Mouse (Mus musculus): Measurements from ENCODE around the gene Cel. TPM values are rescaled to one million over a fixed set of nuclear protein-coding genes. Genes with fewer than 3 reads are reported as not detected.

Gene Cel
- polyA plus RNA-seq, 1 experiment from 2014 or later: not detected

DNA sequence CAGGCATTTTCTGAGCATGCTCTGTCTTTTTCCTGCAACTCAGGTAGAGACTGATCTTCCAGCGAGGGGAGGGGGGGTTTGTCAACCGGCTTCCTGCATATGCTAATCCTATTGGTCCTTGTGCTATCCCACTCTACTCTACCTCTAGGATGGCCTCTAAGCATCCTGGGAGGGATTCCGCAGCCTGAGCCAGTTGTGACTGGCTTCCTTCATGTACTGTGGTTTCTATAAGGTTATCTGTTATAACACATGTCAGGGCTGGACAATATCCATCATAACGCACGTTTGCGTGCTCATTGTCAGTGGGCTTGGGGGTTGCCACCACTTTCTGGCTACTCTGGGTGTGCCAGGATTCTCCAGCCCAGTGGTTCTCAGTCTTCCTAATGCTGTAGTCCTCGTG lies 32.8 kb upstream of the Cel start:
- WGBS: 82% methylated on average over 5 of the region's 7 CpGs
- no peak overlapping the region for H3K27ac ChIP-seq (replicated peaks in 1 of 2; ENCODE audit: control insufficient read depth in 1 of 2, insufficient read depth in 1 of 2, low read depth in 2 of 2, low read length in 2 of 2)
- no peaks in the 10 kb centered on the region for H3K36me3 ChIP-seq (ENCODE audit: control insufficient read depth, insufficient read depth, low read length)
- no peak overlapping the region for H3K4me3 ChIP-seq (ENCODE audit: control insufficient read depth in 1 of 2, insufficient read depth in 1 of 2, low read depth in 1 of 2, low read length in 2 of 2)
- H3K4me1 ChIP-seq (ENCODE audit: control insufficient read depth in 2 of 2, insufficient read depth in 2 of 2, low read length in 2 of 2): peaks cover 9 to 10% of the 10 kb centered on the region in 2 experiments
- no peaks in the 10 kb centered on the region for H3K9me3 ChIP-seq (ENCODE audit: control insufficient read depth, low read length)
- no peak overlapping the region for H3K4me2 ChIP-seq (ENCODE audit: low read length)
- H3K27me3 ChIP-seq (ENCODE audit: control insufficient read depth, insufficient read depth, low read length): no peaks in the 10 kb centered on the region
- ATAC-seq (ENCODE audit: insufficient number of reproducible peaks, insufficient read depth, low FRiP score, low read depth): no peak
- no peak overlapping the region for H3K9ac ChIP-seq (ENCODE audit: low read length)

DNA sequence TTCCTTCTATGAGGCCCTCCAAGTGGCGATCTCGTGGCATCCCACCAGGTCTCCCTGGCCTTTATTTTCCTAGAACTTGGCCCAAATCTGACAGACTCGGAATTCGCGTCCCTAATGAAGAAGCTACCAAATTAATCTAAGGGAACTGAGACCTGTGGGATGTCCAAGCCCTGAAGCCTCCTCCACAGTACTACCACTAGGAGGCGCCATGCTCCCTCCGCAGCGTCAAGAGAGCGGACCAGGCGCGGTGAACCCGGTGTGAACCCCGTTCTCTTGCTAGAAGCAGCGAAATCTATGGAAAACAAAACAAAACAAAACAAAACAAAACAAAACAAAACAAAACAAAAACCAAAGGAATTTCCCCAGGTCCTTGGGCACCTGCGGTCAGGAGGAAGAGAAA lies 29.6 kb upstream of the Cel start:
- Histone ChIP-seq H3K9me3 (ENCODE audit: control insufficient read depth, low read length) (no peaks in the 10 kb centered on the region), H3K9ac (ENCODE audit: low read length) (no peak overlapping the region), H3K4me2 (ENCODE audit: low read length) (peak overlapping the region; percentile 46), H3K4me3 (ENCODE audit: control insufficient read depth in 1 of 2, insufficient read depth in 1 of 2, low read depth in 1 of 2, low read length in 2 of 2) (no peak overlapping the region), H3K27me3 (ENCODE audit: control insufficient read depth, insufficient read depth, low read length) (no peaks in the 10 kb centered on the region), H3K4me1 (ENCODE audit: control insufficient read depth in 2 of 2, insufficient read depth in 2 of 2, low read length in 2 of 2) (peaks cover 0 to 2% of the 10 kb centered on the region in 2 experiments; a peak in 3 of 4 replicates), H3K27ac (replicated peaks in 1 of 2; ENCODE audit: control insufficient read depth in 1 of 2, insufficient read depth in 1 of 2, low read depth in 2 of 2, low read length in 2 of 2) (no peak overlapping the region), H3K36me3 (ENCODE audit: control insufficient read depth, insufficient read depth, low read length) (no peaks in the 10 kb centered on the region)
- 6% methylated on average over 15 of the region's 15 CpGs for WGBS
- no peak for ATAC-seq (ENCODE audit: insufficient number of reproducible peaks, insufficient read depth, low FRiP score, low read depth)

DNA sequence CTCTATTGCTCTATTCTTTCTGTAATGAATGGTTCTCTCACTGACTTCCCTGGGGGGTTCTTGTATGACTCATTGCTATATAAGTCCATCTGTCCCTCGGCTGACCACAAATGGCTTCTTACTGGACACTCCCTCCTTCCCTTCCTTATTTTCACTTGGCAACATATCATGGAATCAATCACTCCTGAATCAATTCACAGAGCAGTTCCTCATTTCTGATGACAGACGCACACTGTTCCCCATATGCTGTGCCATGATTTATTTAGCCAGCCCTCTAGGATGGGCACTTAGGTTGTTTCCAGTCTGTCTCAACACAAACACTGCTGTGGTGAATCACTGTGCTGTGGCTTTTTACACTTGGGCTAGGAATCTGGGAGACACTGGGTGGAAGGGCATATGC lies 28.3 kb upstream of the Cel start:
- H3K27me3 ChIP-seq (ENCODE audit: control insufficient read depth, insufficient read depth, low read length): no peaks in the 10 kb centered on the region
- H3K36me3 ChIP-seq (ENCODE audit: control insufficient read depth, insufficient read depth, low read length): no peaks in the 10 kb centered on the region
- H3K4me3 ChIP-seq (ENCODE audit: control insufficient read depth in 1 of 2, insufficient read depth in 1 of 2, low read depth in 1 of 2, low read length in 2 of 2): no peak overlapping the region
- WGBS: 68% methylated on average over 2 of the region's 2 CpGs
- H3K27ac ChIP-seq (replicated peaks in 1 of 2; ENCODE audit: control insufficient read depth in 1 of 2, insufficient read depth in 1 of 2, low read depth in 2 of 2, low read length in 2 of 2): no peak overlapping the region
- no peaks in the 10 kb centered on the region; a peak in 1 of 4 replicates for H3K4me1 ChIP-seq (ENCODE audit: control insufficient read depth in 2 of 2, insufficient read depth in 2 of 2, low read length in 2 of 2)
- no peak for ATAC-seq (ENCODE audit: insufficient number of reproducible peaks, insufficient read depth, low FRiP score, low read depth)
- H3K4me2 ChIP-seq (ENCODE audit: low read length): no peak overlapping the region
- no peaks in the 10 kb centered on the region for H3K9me3 ChIP-seq (ENCODE audit: control insufficient read depth, low read length)
- no peak overlapping the region for H3K9ac ChIP-seq (ENCODE audit: low read length)

DNA sequence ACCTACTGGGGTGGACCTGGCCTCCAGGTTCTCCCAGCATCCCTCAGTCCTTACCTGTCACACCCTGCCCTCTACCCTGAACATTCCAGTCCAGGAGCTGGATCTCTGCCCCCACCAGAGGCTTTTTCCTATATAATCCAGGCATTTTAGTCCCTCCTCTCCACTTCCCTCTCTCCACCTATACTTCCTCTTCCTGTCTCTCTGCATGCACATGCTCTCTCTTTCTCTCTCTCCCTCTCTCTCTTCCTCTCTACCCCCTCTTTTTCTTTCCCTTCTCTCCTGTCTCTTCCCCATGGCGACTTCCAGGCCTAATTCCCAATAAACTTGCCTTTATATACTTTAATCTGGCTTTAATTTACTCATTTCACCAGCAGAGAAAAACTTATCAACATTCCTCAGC lies 25.4 kb upstream of the Cel start:
- no peaks in the 10 kb centered on the region for H3K27me3 ChIP-seq (ENCODE audit: control insufficient read depth, insufficient read depth, low read length)
- H3K27ac ChIP-seq (replicated peaks in 1 of 2; ENCODE audit: control insufficient read depth in 1 of 2, insufficient read depth in 1 of 2, low read depth in 2 of 2, low read length in 2 of 2): no peak overlapping the region
- no peak overlapping the region for H3K4me3 ChIP-seq (ENCODE audit: control insufficient read depth in 1 of 2, insufficient read depth in 1 of 2, low read depth in 1 of 2, low read length in 2 of 2)
- H3K4me2 ChIP-seq (ENCODE audit: low read length): no peak overlapping the region
- 38% methylated on average over 1 of the region's 1 CpGs for WGBS
- peaks cover 0 to 1% of the 10 kb centered on the region in 2 experiments; a peak in 2 of 4 replicates for H3K4me1 ChIP-seq (ENCODE audit: control insufficient read depth in 2 of 2, insufficient read depth in 2 of 2, low read length in 2 of 2)
- no peak overlapping the region for H3K9ac ChIP-seq (ENCODE audit: low read length)
- H3K36me3 ChIP-seq (ENCODE audit: control insufficient read depth, insufficient read depth, low read length): no peaks in the 10 kb centered on the region
- no peaks in the 10 kb centered on the region for H3K9me3 ChIP-seq (ENCODE audit: control insufficient read depth, low read length)
- no peak for ATAC-seq (ENCODE audit: insufficient number of reproducible peaks, insufficient read depth, low FRiP score, low read depth)

DNA sequence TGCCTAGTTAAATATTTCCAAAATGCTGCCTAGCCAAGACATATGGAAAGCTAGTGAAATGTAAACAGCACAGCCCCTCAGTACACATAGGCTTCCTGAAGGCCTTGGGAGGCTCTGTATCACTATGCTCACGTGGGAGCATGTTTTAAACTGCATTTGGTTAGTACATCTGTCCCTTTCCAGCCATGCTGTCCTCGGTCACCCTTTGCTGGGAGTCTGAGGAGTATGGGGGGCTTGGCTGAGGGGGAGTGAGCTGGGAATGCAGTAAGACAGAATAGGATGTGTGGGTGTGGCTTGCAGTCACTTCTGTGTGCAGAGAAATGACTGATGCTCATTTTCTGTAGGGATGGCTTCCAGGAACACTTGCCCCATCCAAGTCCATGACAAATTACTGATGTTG lies 22.5 kb upstream of the Cel start:
- no peak overlapping the region for H3K4me3 ChIP-seq (ENCODE audit: control insufficient read depth in 1 of 2, insufficient read depth in 1 of 2, low read depth in 1 of 2, low read length in 2 of 2)
- peaks cover 0 to 12% of the 10 kb centered on the region in 2 experiments; a peak in 2 of 4 replicates for H3K4me1 ChIP-seq (ENCODE audit: control insufficient read depth in 2 of 2, insufficient read depth in 2 of 2, low read length in 2 of 2)
- no peak for ATAC-seq (ENCODE audit: insufficient number of reproducible peaks, insufficient read depth, low FRiP score, low read depth)
- H3K4me2 ChIP-seq (ENCODE audit: low read length): no peak overlapping the region
- no peak overlapping the region for H3K27ac ChIP-seq (replicated peaks in 1 of 2; ENCODE audit: control insufficient read depth in 1 of 2, insufficient read depth in 1 of 2, low read depth in 2 of 2, low read length in 2 of 2)
- H3K9ac ChIP-seq (ENCODE audit: low read length): no peak overlapping the region
- H3K9me3 ChIP-seq (ENCODE audit: control insufficient read depth, low read length): no peaks in the 10 kb centered on the region
- no peaks in the 10 kb centered on the region for H3K27me3 ChIP-seq (ENCODE audit: control insufficient read depth, insufficient read depth, low read length)
- WGBS: 42% methylated on average over 2 of the region's 2 CpGs
- peaks cover 3% of the 10 kb centered on the region for H3K36me3 ChIP-seq (ENCODE audit: control insufficient read depth, insufficient read depth, low read length)

DNA sequence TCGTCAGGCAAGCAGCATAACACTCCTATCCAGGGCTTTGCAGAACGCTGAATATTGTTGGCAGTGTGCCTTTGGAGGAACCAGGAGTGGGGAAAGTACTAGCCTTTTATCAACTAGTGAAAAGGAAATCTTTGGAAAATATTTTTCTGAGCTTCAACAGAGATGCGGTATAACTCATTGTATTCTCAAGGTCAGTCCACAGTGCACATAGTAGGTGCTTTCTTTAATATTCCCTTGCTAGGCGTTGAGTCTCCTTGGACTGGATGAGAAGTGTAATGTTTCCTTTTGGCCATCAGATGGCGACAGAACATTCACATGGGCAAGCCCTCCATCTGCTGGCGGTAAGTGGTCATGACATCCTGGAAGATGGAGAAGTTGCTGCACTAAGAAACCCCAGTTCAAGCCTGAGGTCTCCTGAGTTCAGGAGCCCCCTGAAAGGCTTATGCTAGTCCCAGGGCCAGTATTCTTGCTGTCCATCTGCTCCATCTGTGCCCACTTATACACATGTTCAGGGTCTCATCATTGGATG lies 21.9 kb upstream of the Cel start:
- WGBS: 18% methylated on average over 6 of the region's 6 CpGs

DNA sequence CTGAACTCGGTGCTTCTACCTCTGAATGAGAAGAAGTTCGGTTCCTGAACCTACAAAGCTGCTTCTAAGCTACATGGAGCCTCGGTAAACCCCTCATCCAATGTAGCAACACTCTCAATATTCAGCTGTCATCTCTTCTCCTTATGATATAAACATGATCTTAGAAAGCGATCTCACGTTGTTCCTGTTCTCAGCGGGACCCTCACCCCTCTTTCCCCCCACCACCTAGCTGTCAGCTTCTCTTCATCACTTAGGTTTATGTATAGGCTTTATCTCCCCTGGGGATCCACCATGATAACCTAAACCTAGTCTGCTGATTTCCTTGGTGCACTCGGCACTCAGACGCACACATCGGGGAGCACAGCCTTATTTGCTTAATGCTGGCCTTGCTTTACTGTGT lies 20.4 kb upstream of the Cel start, which contains the start of gene Gtf3c5:
TSS of gene Gtf3c5 (minus strand) at position 101 of the 400 bp plus-strand sequence.
- Histone ChIP-seq H3K9ac (ENCODE audit: low read length) (peak within 1 kb of the TSS; percentile 75), H3K36me3 (ENCODE audit: control insufficient read depth, insufficient read depth, low read length) (peaks cover 21% of the 10 kb centered on the region), H3K9me3 (ENCODE audit: control insufficient read depth, low read length) (no peaks in the 10 kb centered on the region), H3K4me3 (ENCODE audit: control insufficient read depth in 1 of 2, insufficient read depth in 1 of 2, low read depth in 1 of 2, low read length in 2 of 2) (peak within 1 kb of the TSS; percentile 79 to 94), H3K4me2 (ENCODE audit: low read length) (peak within 1 kb of the TSS; percentile 79), H3K27ac (replicated peaks in 1 of 2; ENCODE audit: control insufficient read depth in 1 of 2, insufficient read depth in 1 of 2, low read depth in 2 of 2, low read length in 2 of 2) (peak within 1 kb of the TSS; percentile 80 to 91), H3K27me3 (ENCODE audit: control insufficient read depth, insufficient read depth, low read length) (no peaks in the 10 kb centered on the region), H3K4me1 (ENCODE audit: control insufficient read depth in 2 of 2, insufficient read depth in 2 of 2, low read length in 2 of 2) (peaks cover 0 to 12% of the 10 kb centered on the region in 2 experiments; a peak in 2 of 4 replicates)
- ATAC-seq (ENCODE audit: insufficient number of reproducible peaks, insufficient read depth, low FRiP score, low read depth): no peak
- 69% methylated on average over 9 of the region's 9 CpGs for WGBS

More for the DNA sequence above, 21.9 kb upstream of the Cel start:
- Histone ChIP-seq H3K4me1 (ENCODE audit: control insufficient read depth in 2 of 2, insufficient read depth in 2 of 2, low read length in 2 of 2) (peaks cover 0 to 12% of the 10 kb centered on the region in 2 experiments; a peak in 2 of 4 replicates), H3K9me3 (ENCODE audit: control insufficient read depth, low read length) (no peaks in the 10 kb centered on the region), H3K4me2 (ENCODE audit: low read length) (no peak overlapping the region), H3K4me3 (ENCODE audit: control insufficient read depth in 1 of 2, insufficient read depth in 1 of 2, low read depth in 1 of 2, low read length in 2 of 2) (no peak overlapping the region), H3K9ac (ENCODE audit: low read length) (no peak overlapping the region), H3K27ac (replicated peaks in 1 of 2; ENCODE audit: control insufficient read depth in 1 of 2, insufficient read depth in 1 of 2, low read depth in 2 of 2, low read length in 2 of 2) (no peak overlapping the region), H3K36me3 (ENCODE audit: control insufficient read depth, insufficient read depth, low read length) (peaks cover 8% of the 10 kb centered on the region), H3K27me3 (ENCODE audit: control insufficient read depth, insufficient read depth, low read length) (no peaks in the 10 kb centered on the region)
- no peak for ATAC-seq (ENCODE audit: insufficient number of reproducible peaks, insufficient read depth, low FRiP score, low read depth)

Data from heart, embryonic 14.5 days (tissue).